Mouse (Mus musculus) thymus, adult 2 months (tissue): ENCODE measurements at regions not wholly inside any gene's neighbourhood (a gene's known extent, or its start where the extent isn't known, plus 50 kb on each side); places are given as distances from the start of the nearest gene placed in this dataset.

Experiments
- CTCF ChIP-seq: fragments of 200-500 bp; IDR thresholded peaks from 2 replicates; pipeline ENCODE4 v1.5.1; 2012; ENCODE audit warnings: mild to moderate bottlenecking, control low read depth, low read length, moderate library complexity, borderline replicate concordance; ENCODE audit not compliant: control insufficient read depth, poor library complexity, insufficient read depth; ENCODE audit errors: extremely low read depth
- POLR2A ChIP-seq: fragments of 200-500 bp; IDR thresholded peaks from 2 replicates; pipeline ENCODE4 v1.6.1; 2012; ENCODE audit warnings: mild to moderate bottlenecking, low read length, control low read depth, moderate library complexity; ENCODE audit not compliant: control insufficient read depth, poor library complexity, insufficient read depth; ENCODE audit errors: extremely low read depth

- TF ChIP-seq POLR2A (no peak), CTCF (no peak)
Observed at GRCm38 (mm10) chr10:16588833-16589232, 1134.2 kb upstream of the Cited2 start.
